Comparison of ENCODE assay signal across 19 mouse cellular contexts in the genomic region with DNA sequence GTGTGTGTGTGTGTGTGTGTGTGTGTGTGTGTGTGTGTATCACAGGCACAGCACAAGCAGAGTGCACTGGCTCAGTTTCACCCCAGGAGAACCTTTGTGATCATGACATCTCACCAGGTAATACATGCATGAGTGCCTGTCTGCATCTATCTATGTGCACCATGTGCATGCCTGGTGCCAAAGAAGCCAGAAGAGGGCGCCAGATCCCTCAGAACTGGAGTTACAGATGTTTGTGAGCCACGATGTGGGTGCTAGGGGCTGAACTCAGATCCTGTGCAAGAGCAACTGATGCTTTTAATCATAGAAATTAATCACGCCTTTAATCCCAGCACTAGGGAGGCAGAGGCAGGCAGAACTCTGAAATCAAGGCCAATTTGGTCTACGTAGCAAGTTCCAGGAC.
DNase-seq lines count a peak whose midpoint lies in the region; ATAC-seq and TF ChIP-seq lines count a peak whose summit lies in the region.
"Had no signal": no experiment of that assay in that cellular context is flagged by ENCODE, and none has a peak within 500 bp of the region (broad histone marks: within the 10 kb centered on the region; RNA-seq: fewer than 3 reads in every experiment).

No protein-coding gene starts in this region.

- 0 out of 2 replicates have a peak, but pooled peaks cover 2% of the 10 kb centered on the region for H3K9me3 ChIP-seq in midbrain, embryonic 11.5 days (ENCODE audit: control insufficient read depth, low read length)
- H3K9me3 ChIP-seq in midbrain, embryonic 16.5 days (replicated peaks; ENCODE audit: control insufficient read depth, low read length, poor library complexity, severe bottlenecking): no peaks in the 10 kb centered on the region
- H3K9me3 ChIP-seq in ES-E14 (ENCODE audit: control insufficient read depth, insufficient read depth, low read depth, low read length): no peaks in the 10 kb centered on the region
- H3K9me3 ChIP-seq: embryonic facial prominence, embryonic 13.5 days had no signal

- ATAC-seq in midbrain, embryonic 11.5 days (ENCODE audit: low FRiP score): no peak
- ATAC-seq in midbrain, embryonic 16.5 days: no peak
- ATAC-seq: forebrain, embryonic 16.5 days; hindbrain, embryonic 16.5 days had no signal

- H3K36me3 ChIP-seq in midbrain, embryonic 11.5 days (ENCODE audit: control insufficient read depth, insufficient read depth, low read length): no peaks in the 10 kb centered on the region
- no peaks in the 10 kb centered on the region for H3K36me3 ChIP-seq in midbrain, embryonic 16.5 days (ENCODE audit: control insufficient read depth, insufficient read depth, low read length)
- H3K36me3 ChIP-seq in ES-E14 (ENCODE audit: control insufficient read depth, insufficient read depth, low read length, poor library complexity, severe bottlenecking): no peaks in the 10 kb centered on the region
- H3K36me3 ChIP-seq: embryonic facial prominence, embryonic 13.5 days; forebrain, embryonic 12.5 days; heart, embryonic 13.5 days had no signal

- 0 out of 2 replicates have a peak, but pooled peaks have one; percentile 6 for TF ChIP-seq CTCF in layer of hippocampus, adult 2 months (conservative IDR thresholded peaks at IDR 0.05)

- no peak overlapping the region for H3K27ac ChIP-seq in layer of hippocampus, adult 2 months
- no peak overlapping the region for H3K27ac ChIP-seq in midbrain, embryonic 11.5 days (ENCODE audit: low read depth, low read length)
- no peak overlapping the region for H3K27ac ChIP-seq in midbrain, embryonic 16.5 days (ENCODE audit: low read length)
- no peak overlapping the region for H3K27ac ChIP-seq in ES-E14 (ENCODE audit: insufficient read depth, low read depth, low read length, poor library complexity, severe bottlenecking)
- H3K27ac ChIP-seq: embryonic facial prominence, embryonic 13.5 days; forebrain, embryonic 12.5 days; gastrocnemius, adult 2 months; heart, embryonic 13.5 days had no signal

- H3K9ac ChIP-seq in midbrain, embryonic 11.5 days (ENCODE audit: low read length): no peak overlapping the region
- no peak overlapping the region for H3K9ac ChIP-seq in midbrain, embryonic 16.5 days (ENCODE audit: low read depth, low read length)
- no peak overlapping the region for H3K9ac ChIP-seq in ES-E14 (ENCODE audit: insufficient read depth, low read depth, low read length, poor library complexity, severe bottlenecking)
- H3K9ac ChIP-seq: embryonic facial prominence, embryonic 13.5 days; forebrain, embryonic 12.5 days; heart, embryonic 13.5 days had no signal

- no peak for DNase-seq in layer of hippocampus, adult 2 months (ENCODE audit: low spot score in 2 of 2)
- no peak for DNase-seq in layer of hippocampus, adult 9-10 months (ENCODE audit: low spot score)
- DNase-seq in midbrain, embryonic 11.5 days (ENCODE audit: low spot score, missing footprints): peak; percentile 37
- no peak for DNase-seq in ES-E14 (ENCODE audit: low read depth, low spot score)
- DNase-seq in ZHBTc4 (ENCODE audit: low read depth, low spot score): peak; percentile 54
- DNase-seq in heart, adult 18-20 months: no peak
- no peak for DNase-seq in embryo, embryonic 10 days (ENCODE audit: low spot score)
- DNase-seq: adrenal gland, postnatal 10 days; cerebellum, adult 11 months; cerebellum, adult 8-10 months; gastrocnemius, adult 2 months; gastrocnemius, postnatal 25 days; heart, postnatal 36 days had no signal

- no peak overlapping the region for H3K4me3 ChIP-seq in layer of hippocampus, adult 2 months
- H3K4me3 ChIP-seq in midbrain, embryonic 11.5 days (ENCODE audit: low read depth, low read length): no peak overlapping the region
- H3K4me3 ChIP-seq in midbrain, embryonic 16.5 days (ENCODE audit: low read depth, low read length): no peak overlapping the region
- no peak overlapping the region for H3K4me3 ChIP-seq in ES-E14 (ENCODE audit: insufficient read depth in 1 of 2, low read depth in 1 of 2, low read length in 2 of 2, poor library complexity in 1 of 2, severe bottlenecking in 1 of 2)
- H3K4me3 ChIP-seq: embryonic facial prominence, embryonic 13.5 days; forebrain, embryonic 12.5 days; gastrocnemius, adult 2 months; heart, embryonic 13.5 days had no signal

- in situ Hi-C loops in ES-E14 (cut with MboI; ENCODE audit: low sequenced_read_pairs in 2 of 2, unreplicated experiment in 2 of 2): no loop called here

- no peaks in the 10 kb centered on the region for H3K4me1 ChIP-seq in midbrain, embryonic 11.5 days (ENCODE audit: control insufficient read depth, insufficient read depth, low read length)
- H3K4me1 ChIP-seq in midbrain, embryonic 16.5 days (ENCODE audit: control insufficient read depth, insufficient read depth, low read length): no peaks in the 10 kb centered on the region
- H3K4me1 ChIP-seq in ES-E14 (ENCODE audit: control insufficient read depth in 2 of 2, insufficient read depth in 2 of 2, low read length in 2 of 2, poor library complexity in 1 of 2): peaks cover 0 to 3% of the 10 kb centered on the region in 2 experiments; a peak in 1 of 4 replicates
- H3K4me1 ChIP-seq: embryonic facial prominence, embryonic 13.5 days; forebrain, embryonic 12.5 days; heart, embryonic 13.5 days had no signal

- H3K27me3 ChIP-seq in midbrain, embryonic 11.5 days (ENCODE audit: control insufficient read depth, insufficient read depth, low read length): no peaks in the 10 kb centered on the region
- no peaks in the 10 kb centered on the region for H3K27me3 ChIP-seq in midbrain, embryonic 16.5 days (ENCODE audit: control insufficient read depth, insufficient read depth, low read depth, low read length)
- H3K27me3 ChIP-seq: embryonic facial prominence, embryonic 13.5 days; forebrain, embryonic 12.5 days; heart, embryonic 13.5 days had no signal

- 83% methylated on average over 4 of the region's 4 CpGs for WGBS in midbrain, embryonic 11.5 days
- WGBS in midbrain, embryonic 16.5 days: 81% methylated on average over 4 of the region's 4 CpGs

- H3K4me2 ChIP-seq in midbrain, embryonic 11.5 days: no peak overlapping the region
- H3K4me2 ChIP-seq in midbrain, embryonic 16.5 days (ENCODE audit: low read length): no peak overlapping the region
- H3K4me2 ChIP-seq: embryonic facial prominence, embryonic 13.5 days; forebrain, embryonic 12.5 days; heart, embryonic 13.5 days had no signal

TF ChIP-seq in ES-E14, 5 proteins besides CTCF, POLR2A, EP300 and RAD21:
- TF ChIP-seq ZC3H11A (IDR thresholded peaks at IDR 0.05; ENCODE audit: borderline replicate concordance, low read depth, low read length) (0 out of 2 replicates have a peak, but pooled peaks have one; percentile 37), HCFC1 (IDR thresholded peaks at IDR 0.05; ENCODE audit: borderline replicate concordance, insufficient read depth, low read length) (no peak), MAFK (IDR thresholded peaks at IDR 0.05; ENCODE audit: insufficient read depth, low read depth, low read length) (no peak)
TF ChIP-seq in ES-E14: peak in this region for 1.

Comparison
In these comparisons a context has a peak if more than half of its experiments do, and no peak if none do; other contexts are left out.
1. DNase-seq: peak in midbrain, embryonic 11.5 days (single experiment) and ZHBTc4 (single experiment); none in layer of hippocampus, adult 2 months (0 of 2), layer of hippocampus, adult 9-10 months (single experiment), ES-E14 (single experiment), heart, adult 18-20 months (0 of 2) and embryo, embryonic 10 days (single experiment).